Mouse (Mus musculus) forebrain, embryonic 10.5 days (tissue): ENCODE data around the gene Abtb2. TPM values are rescaled to one million over a fixed set of nuclear protein-coding genes. Genes with fewer than 3 reads are reported as not detected.

ENCODE experiments used
- DNase-seq: peaks from one replicate; pipeline ENCODE4 v3.0.0-alpha.2; 2017; ENCODE audit warnings: low spot score; ENCODE audit errors: extremely low spot score
- H3K27ac ChIP-seq: fragments of 300-500 bp; sonication (generic); 2 replicates; pipeline ENCODE4 v1.5.1; 2016; ENCODE audit warnings: mild to moderate bottlenecking
- H3K27me3 ChIP-seq: fragments of 300-500 bp; sonication (generic); 2 replicates; pipeline ENCODE4 v1.6.1; 2016; ENCODE audit warnings: mild to moderate bottlenecking; ENCODE audit not compliant: poor library complexity, severe bottlenecking
- H3K36me3 ChIP-seq: fragments of 300-500 bp; sonication (generic); replicated peaks from 2 replicates; pipeline ENCODE4 v1.6.1; 2016; ENCODE audit warnings: mild to moderate bottlenecking, moderate library complexity
- H3K4me1 ChIP-seq: fragments of 300-500 bp; sonication (generic); 2 replicates; pipeline ENCODE4 v1.6.1; 2016
- H3K4me3 ChIP-seq: fragments of 300-500 bp; sonication (generic); 2 replicates; pipeline ENCODE4 v1.5.1; 2016; ENCODE audit warnings: mild to moderate bottlenecking, moderate library complexity
- H3K9me3 ChIP-seq: fragments of 300-500 bp; sonication (generic); 2 replicates; pipeline ENCODE4 v1.6.1; 2016; ENCODE audit warnings: mild to moderate bottlenecking, moderate library complexity
- WGBS: fragments of 180-500 bp; shearing (Covaris S2); methylation state at CpG from one replicate; pipeline ENCODE4 v1.1.7; 2016; 5-methylcytosine and 5-hydroxymethylcytosine counted together
- polyA plus RNA-seq: library from polyadenylated mRNA; unstranded; fragments of >200 nt; fragmentation: Nextera tagmentation; extraction: Ambion mirVana; gene quantifications from 2 replicates; pipeline ENCODE4 v1.2.1, GENCODE M21; 2016

The Abtb2 gene
- polyA plus RNA-seq, 1 experiment from 2014 or later = 11.5 TPM

- no peaks in the 10 kb centered on the region for H3K27me3 ChIP-seq
- no peak overlapping the region for H3K4me3 ChIP-seq
- DNase-seq = no peak
- H3K27ac ChIP-seq = no peak overlapping the region
- H3K36me3 ChIP-seq = no peaks in the 10 kb centered on the region
- peaks cover 43% of the 10 kb centered on the region for H3K4me1 ChIP-seq
- H3K9me3 ChIP-seq = no peaks in the 10 kb centered on the region
- WGBS = 92% methylated on average over 7 of the region's 7 CpGs
Observed at GRCm38 (mm10) chr2:103590645-103591044, 24.5 kb downstream of the Abtb2 start.

GRCm38 (mm10) chr2:103591742-103592590 lies 25.9 kb downstream of the Abtb2 start:
- Histone ChIP-seq H3K4me3 (no peak overlapping the region), H3K36me3 (no peaks in the 10 kb centered on the region), H3K4me1 (peaks cover 46% of the 10 kb centered on the region), H3K9me3 (no peaks in the 10 kb centered on the region), H3K27ac (peak overlapping the region; percentile 68; the same call in 1 of the 2 replicates), H3K27me3 (no peaks in the 10 kb centered on the region)
- DNase-seq = no peak
- WGBS = 69% methylated on average over 9 of the region's 9 CpGs

GRCm38 (mm10) chr2:103592591-103592929 lies 26.4 kb downstream of the Abtb2 start:
- no peak for DNase-seq
- Histone ChIP-seq H3K27ac (peak overlapping the region; percentile 12; the same call in 1 of the 2 replicates), H3K4me3 (no peak overlapping the region), H3K9me3 (no peaks in the 10 kb centered on the region), H3K27me3 (no peaks in the 10 kb centered on the region), H3K36me3 (no peaks in the 10 kb centered on the region), H3K4me1 (peaks cover 52% of the 10 kb centered on the region)
- 79% methylated on average over 3 of the region's 3 CpGs for WGBS

GRCm38 (mm10) chr2:103594592-103595011 lies 28.5 kb downstream of the Abtb2 start:
- H3K27me3 ChIP-seq = no peaks in the 10 kb centered on the region
- no peaks in the 10 kb centered on the region for H3K9me3 ChIP-seq
- H3K4me1 ChIP-seq = peaks cover 62% of the 10 kb centered on the region
- peak overlapping the region; percentile 8; the same call in 1 of the 2 replicates for H3K27ac ChIP-seq
- 54% methylated on average over 6 of the region's 6 CpGs for WGBS
- H3K4me3 ChIP-seq = no peak overlapping the region
- H3K36me3 ChIP-seq = no peaks in the 10 kb centered on the region
- no peak for DNase-seq

GRCm38 (mm10) chr2:103595028-103595651 lies 29.0 kb downstream of the Abtb2 start:
- no peak overlapping the region for H3K4me3 ChIP-seq
- H3K36me3 ChIP-seq = no peaks in the 10 kb centered on the region
- no peaks in the 10 kb centered on the region for H3K27me3 ChIP-seq
- H3K4me1 ChIP-seq = peaks cover 68% of the 10 kb centered on the region
- DNase-seq = no peak
- WGBS = 76% methylated on average over 5 of the region's 5 CpGs
- no peaks in the 10 kb centered on the region for H3K9me3 ChIP-seq
- H3K27ac ChIP-seq = 0 out of 2 replicates have a peak overlapping the region, but pooled peaks have one; percentile 8

- H3K4me1 ChIP-seq = peaks cover 85% of the 10 kb centered on the region
Observed at GRCm38 (mm10) chr2:103599296-103599695, 33.2 kb downstream of the Abtb2 start.

GRCm38 (mm10) chr2:103600165-103600891 lies 34.2 kb downstream of the Abtb2 start:
- Histone ChIP-seq H3K27ac (peak overlapping the region; percentile 79), H3K9me3 (no peaks in the 10 kb centered on the region), H3K36me3 (no peaks in the 10 kb centered on the region), H3K27me3 (no peaks in the 10 kb centered on the region), H3K4me1 (peaks cover 76% of the 10 kb centered on the region), H3K4me3 (no peak overlapping the region)
- 39% methylated on average over 8 of the region's 8 CpGs for WGBS
- peak; percentile 42 for DNase-seq

More at GRCm38 (mm10) chr2:103599296-103599695, 33.2 kb downstream of the Abtb2 start:
- Histone ChIP-seq H3K27ac (no peak overlapping the region), H3K9me3 (no peaks in the 10 kb centered on the region), H3K36me3 (no peaks in the 10 kb centered on the region), H3K4me3 (no peak overlapping the region), H3K27me3 (no peaks in the 10 kb centered on the region)
- WGBS = 74% methylated on average over 1 of the region's 1 CpGs
- DNase-seq = no peak

GRCm38 (mm10) chr2:103601126-103601525 lies 35.0 kb downstream of the Abtb2 start:
- Histone ChIP-seq H3K4me1 (peaks cover 71% of the 10 kb centered on the region), H3K27ac (no peak overlapping the region), H3K4me3 (no peak overlapping the region), H3K27me3 (no peaks in the 10 kb centered on the region), H3K36me3 (no peaks in the 10 kb centered on the region), H3K9me3 (no peaks in the 10 kb centered on the region)
- 70% methylated on average over 1 of the region's 1 CpGs for WGBS
- DNase-seq = no peak

GRCm38 (mm10) chr2:103601531-103601930 lies 35.4 kb downstream of the Abtb2 start:
- Histone ChIP-seq H3K4me3 (no peak overlapping the region), H3K27ac (no peak overlapping the region), H3K9me3 (no peaks in the 10 kb centered on the region), H3K36me3 (no peaks in the 10 kb centered on the region), H3K4me1 (peaks cover 71% of the 10 kb centered on the region), H3K27me3 (no peaks in the 10 kb centered on the region)
- WGBS = 89% methylated on average over 1 of the region's 1 CpGs
- no peak for DNase-seq

- 90% methylated on average over 3 of the region's 3 CpGs for WGBS
- H3K27me3 ChIP-seq = no peaks in the 10 kb centered on the region
- H3K36me3 ChIP-seq = no peaks in the 10 kb centered on the region
- DNase-seq = no peak
- peaks cover 62% of the 10 kb centered on the region for H3K4me1 ChIP-seq
- H3K27ac ChIP-seq = 0 out of 2 replicates have a peak overlapping the region, but pooled peaks have one; percentile 6
- H3K4me3 ChIP-seq = no peak overlapping the region
- H3K9me3 ChIP-seq = no peaks in the 10 kb centered on the region
Observed at GRCm38 (mm10) chr2:103603209-103603608, 37.1 kb downstream of the Abtb2 start.

- no peak overlapping the region for H3K27ac ChIP-seq
- peaks cover 62% of the 10 kb centered on the region for H3K4me1 ChIP-seq
- WGBS = 54% methylated on average over 1 of the region's 1 CpGs
- no peaks in the 10 kb centered on the region for H3K27me3 ChIP-seq
- H3K9me3 ChIP-seq = no peaks in the 10 kb centered on the region
- no peak for DNase-seq
- H3K4me3 ChIP-seq = no peak overlapping the region
- no peaks in the 10 kb centered on the region for H3K36me3 ChIP-seq
Observed at GRCm38 (mm10) chr2:103603869-103604268, 37.8 kb downstream of the Abtb2 start.

GRCm38 (mm10) chr2:103605805-103606498 lies 39.8 kb downstream of the Abtb2 start:
- no peaks in the 10 kb centered on the region for H3K9me3 ChIP-seq
- no peak overlapping the region for H3K4me3 ChIP-seq
- H3K36me3 ChIP-seq = no peaks in the 10 kb centered on the region
- H3K27me3 ChIP-seq = no peaks in the 10 kb centered on the region
- WGBS = 90% methylated on average over 4 of the region's 4 CpGs
- peaks cover 55% of the 10 kb centered on the region for H3K4me1 ChIP-seq
- H3K27ac ChIP-seq = no peak overlapping the region
- DNase-seq = no peak
